Mouse (Mus musculus): ENCODE results near the gene Tub.

Tub gene

GRCm38 (mm10) chr7:109029961-109030465, 79.9 kb downstream of the Tub start:
- DNase-seq (ENCODE audit: low read depth): no peak

- no peak for DNase-seq (ENCODE audit: low read depth)
These were observed 81.2 kb downstream of the Tub start for GRCm38 (mm10) chr7:109031331-109031730.

GRCm38 (mm10) chr7:109032054-109032453, 81.9 kb downstream of the Tub start:
- DNase-seq (ENCODE audit: low read depth): no peak

- DNase-seq (ENCODE audit: low read depth): no peak
These were observed 88.1 kb downstream of the Tub start for GRCm38 (mm10) chr7:109038121-109038735.

- DNase-seq (ENCODE audit: low read depth): no peak
These were observed 88.8 kb downstream of the Tub start for GRCm38 (mm10) chr7:109038987-109039386.

- DNase-seq (ENCODE audit: low read depth): no peak
These were observed 89.3 kb downstream of the Tub start for GRCm38 (mm10) chr7:109039445-109039844.

GRCm38 (mm10) chr7:109045876-109046275, 95.7 kb downstream of the Tub start:
- DNase-seq (ENCODE audit: low read depth): no peak

- DNase-seq (ENCODE audit: low read depth): no peak
These were observed 100.7 kb downstream of the Tub start for GRCm38 (mm10) chr7:109050831-109051230.

- no peak for DNase-seq (ENCODE audit: low read depth)
These were observed 109.4 kb downstream of the Tub start for GRCm38 (mm10) chr7:109059536-109059935.

- no peak for DNase-seq (ENCODE audit: low read depth)
These were observed 119.5 kb downstream of the Tub start for GRCm38 (mm10) chr7:109069641-109070040.

- no peak for DNase-seq (ENCODE audit: low read depth)
These were observed 122.2 kb downstream of the Tub start for GRCm38 (mm10) chr7:109072326-109072725.

- DNase-seq (ENCODE audit: low read depth): peak; percentile 51
These were observed 132.4 kb downstream of the Tub start for GRCm38 (mm10) chr7:109082269-109083112.

GRCm38 (mm10) chr7:109083113-109083812, 133.1 kb downstream of the Tub start, which contains the start of gene Ric3:
TSS of gene Ric3 (minus strand) at chr7:109083331.
- DNase-seq (ENCODE audit: low read depth): no peak

- no peak for DNase-seq (ENCODE audit: low read depth)
These were observed 133.7 kb downstream of the Tub start for GRCm38 (mm10) chr7:109083813-109084184.

Measured in c-Kit-positive CD71-negative TER-119-negative erythroid progenitor cells, embryonic 14.5 days (primary cell).